Mouse (Mus musculus) mature B cell (primary cell): ENCODE measurements around the gene Ppp4r1.

Source experiments
- in situ Hi-C: fragments of 300-500 bp; cut with MboI; formaldehyde crosslinking; loops from 2 replicates; pipeline ENCODE4 v1.14.3; 2019

Ppp4r1 gene

DNA sequence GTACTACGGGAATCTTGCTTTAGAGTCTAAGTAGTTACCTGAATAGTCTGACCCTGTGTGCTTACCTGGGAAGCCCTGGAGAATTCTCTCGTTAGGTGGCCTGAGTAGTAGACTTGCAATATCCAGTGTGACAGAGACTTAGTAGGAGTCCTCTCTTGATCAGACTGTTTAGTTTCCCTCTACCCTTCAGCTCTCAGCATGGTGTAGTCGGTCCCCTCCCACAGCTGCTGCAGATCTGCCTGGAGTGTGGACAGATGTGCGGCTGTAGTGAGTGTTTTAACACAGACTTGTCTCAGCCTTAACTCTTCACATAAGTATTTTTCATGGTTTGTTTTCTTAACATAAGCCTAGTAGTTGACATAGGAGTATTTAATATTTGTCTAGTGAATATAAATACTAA lies 19.7 kb downstream of the Ppp4r1 start:
- in situ Hi-C loops = no loop called here

DNA sequence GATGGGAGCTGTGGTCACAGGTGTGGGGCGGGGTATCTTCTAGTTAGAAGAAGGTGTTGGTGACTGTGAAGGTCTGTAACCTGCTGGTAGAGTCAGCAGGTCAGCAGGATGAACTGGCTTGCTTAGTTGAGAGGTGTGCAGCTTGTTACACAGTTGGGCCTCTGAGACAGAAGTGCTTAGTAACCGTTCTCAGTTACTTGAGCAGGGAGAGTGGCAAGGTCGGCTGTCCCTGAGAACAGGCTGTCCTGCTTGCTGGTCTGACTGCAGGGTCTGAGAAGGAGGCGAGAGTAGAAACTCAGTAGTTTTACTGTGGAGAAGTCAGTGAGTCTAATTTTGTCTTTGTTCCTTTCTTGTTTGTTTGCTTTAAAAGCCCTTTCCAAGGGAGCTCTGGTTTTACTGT lies 23.6 kb downstream of the Ppp4r1 start:
- in situ Hi-C loops = no loop called here

DNA sequence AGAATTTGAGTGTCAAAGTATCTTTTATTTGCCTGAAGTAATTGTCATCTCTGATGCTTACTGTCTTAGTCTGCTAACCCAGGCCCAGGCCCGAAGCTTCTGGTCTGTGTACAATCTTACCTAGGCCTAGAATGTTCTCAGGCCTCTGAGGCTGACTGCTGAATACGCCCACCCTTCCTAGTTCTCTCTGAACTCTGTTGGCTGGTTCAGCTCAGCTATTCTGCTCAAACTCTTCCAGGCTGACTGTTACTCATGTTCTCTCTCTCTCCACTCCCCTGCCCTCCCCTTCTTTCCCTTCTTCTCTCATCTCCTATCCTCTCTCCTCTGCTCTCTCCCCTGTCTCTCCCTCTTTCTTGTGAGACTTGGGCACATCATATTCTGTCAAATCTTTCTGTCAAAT lies 24.0 kb downstream of the Ppp4r1 start:
- in situ Hi-C loops = no loop called here

DNA sequence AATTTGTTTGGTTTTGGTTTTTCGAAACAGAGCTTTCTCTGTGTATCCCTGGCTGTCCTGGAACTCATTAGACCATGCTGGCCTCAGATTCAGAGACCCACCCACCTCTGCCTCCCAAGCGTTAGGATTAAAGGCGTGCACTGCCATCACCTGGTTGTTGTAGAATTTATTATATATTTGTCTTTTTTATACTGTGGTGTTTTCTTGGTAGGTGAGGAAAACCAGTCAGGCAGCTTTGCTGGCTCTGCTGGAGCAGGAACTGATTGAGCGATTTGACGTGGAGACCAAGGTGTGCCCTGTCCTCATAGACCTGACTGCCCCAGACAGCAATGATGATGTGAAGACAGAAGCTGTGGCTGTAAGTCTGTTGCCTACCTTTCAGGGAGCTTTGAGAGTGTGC lies 28.7 kb downstream of the Ppp4r1 start:
- in situ Hi-C loops = no loop called here

DNA sequence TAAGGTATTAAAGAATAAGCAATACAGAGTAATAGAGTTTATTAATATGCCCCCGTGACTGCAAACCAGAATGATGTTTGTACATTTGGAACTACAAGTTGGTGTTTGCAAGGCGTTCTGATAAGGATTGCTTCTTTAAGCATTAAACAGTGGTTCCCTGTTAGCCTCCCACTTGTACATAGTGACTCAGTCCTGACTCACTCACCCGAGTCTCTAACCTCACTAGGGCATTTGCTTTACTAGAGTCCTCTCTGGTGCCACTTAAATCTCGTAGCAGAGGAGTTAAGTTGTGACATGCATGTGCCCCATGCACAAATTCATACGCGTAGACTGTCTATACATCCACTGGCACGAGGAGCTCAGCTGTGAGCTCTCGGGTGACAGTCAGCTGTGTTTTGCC lies 31.4 kb downstream of the Ppp4r1 start:
- in situ Hi-C loops = no loop called here

DNA sequence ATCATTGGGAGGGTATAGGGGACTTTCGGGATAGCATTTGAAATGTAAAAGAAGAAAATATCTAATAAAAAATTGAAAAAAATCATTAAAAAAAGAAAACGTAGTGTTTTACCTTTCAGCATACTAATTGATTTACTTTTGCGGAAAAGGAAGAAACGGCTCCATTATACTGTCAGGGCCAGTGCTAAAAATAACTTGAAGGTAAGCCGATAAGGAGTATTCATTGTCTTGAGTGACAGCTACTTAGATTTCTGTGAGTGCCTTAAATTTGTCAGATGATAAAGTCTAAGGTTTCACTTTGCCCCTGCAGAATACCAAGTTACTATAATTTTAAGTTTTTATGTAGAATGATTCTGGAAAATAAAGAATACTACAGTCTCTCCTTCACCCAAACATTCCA lies 37.8 kb downstream of the Ppp4r1 start:
- in situ Hi-C loops = no loop called here

DNA sequence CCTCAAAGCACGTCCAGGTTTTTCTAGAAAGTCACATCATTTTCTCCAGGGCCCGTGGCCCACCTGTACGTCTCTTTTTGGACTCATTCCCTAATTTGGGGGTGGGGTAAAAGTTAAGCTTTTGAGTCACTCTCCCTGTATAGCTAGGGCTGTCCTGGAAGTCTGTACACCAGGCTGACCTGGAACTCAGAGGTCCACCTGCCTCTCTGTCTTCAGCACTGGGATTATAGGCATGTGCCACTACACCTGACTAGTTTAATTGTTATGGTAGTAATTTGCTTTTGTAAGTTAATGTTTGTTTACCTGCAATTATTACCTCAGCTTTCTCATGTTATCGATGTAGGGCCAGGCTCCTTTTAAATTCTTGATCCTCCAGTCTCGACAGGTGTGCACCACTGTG lies 40.0 kb downstream of the Ppp4r1 start:
- in situ Hi-C loops = no loop called here

DNA sequence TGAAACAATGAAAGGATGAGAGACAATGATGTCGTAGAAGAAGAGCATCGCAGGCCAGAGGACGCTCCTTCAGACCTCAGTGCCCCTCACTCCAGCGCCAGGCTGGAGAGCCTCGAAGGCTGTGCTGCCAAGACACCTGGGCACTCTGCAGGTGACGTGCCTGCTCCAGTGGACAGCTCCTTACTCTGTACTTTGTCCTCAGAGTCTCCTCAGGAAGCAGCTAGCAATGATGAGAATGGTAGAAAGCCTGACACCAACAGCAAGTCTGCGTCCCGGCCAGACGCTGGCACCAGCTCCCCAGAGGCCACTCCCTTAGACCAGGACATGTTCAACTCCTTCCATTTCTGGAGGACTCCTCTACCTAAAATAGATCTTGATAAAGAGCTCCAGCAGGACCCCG lies 41.9 kb downstream of the Ppp4r1 start:
- in situ Hi-C loops = no loop called here

DNA sequence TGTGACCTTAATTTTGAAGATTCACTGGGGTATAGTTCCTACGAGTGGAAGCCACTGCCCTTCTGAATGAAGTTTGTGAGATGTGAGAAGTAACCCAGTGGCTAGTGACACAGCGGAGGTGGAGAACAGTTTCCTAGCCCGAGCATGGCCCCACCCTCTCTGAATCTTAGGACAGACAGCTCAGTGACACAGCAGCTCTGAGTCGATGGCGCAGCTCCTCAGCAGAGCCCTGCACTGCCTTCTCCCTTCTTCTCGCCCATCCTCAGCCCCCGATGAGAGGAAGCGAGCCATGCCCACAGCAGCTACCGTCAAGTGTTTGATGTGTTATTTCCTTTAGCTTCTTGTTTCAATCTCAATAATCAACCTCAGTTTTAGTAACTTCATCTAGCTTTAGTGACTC lies 43.9 kb downstream of the Ppp4r1 start:
- in situ Hi-C loops = no loop called here

DNA sequence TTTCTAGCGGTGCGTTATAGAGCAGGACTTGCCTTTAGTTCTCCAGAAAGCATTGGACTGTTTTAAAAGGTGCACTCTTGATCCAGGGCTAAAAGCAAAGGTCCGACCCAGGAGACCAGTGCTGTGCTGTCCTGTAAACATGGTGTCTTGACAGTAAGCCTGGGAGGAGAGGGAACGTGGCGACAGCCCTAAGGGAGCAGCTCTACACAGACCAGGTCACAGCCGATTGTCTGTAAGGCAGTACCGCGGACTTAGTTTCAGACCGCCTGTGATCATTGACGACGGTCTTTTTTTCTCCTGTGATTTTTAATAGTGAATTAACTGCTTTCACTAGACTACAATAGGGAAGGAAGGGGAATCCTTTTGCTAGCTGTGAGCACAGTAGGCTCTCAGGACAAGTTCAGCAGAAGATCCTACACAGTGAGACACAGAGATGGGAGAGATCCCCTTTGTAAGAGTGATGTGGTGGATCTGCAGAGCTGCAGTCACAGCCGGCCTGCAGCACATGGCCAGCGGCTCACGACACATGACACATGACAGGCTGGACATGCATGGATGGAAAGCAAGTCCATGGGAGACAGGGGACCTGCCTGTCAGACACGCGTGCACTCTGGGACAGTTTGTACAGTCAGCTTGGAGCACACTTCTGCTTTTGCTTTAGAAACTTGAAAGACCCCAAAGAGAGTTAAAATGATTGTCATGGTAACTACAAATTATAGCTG lies 44.9 kb downstream of the Ppp4r1 start:
- in situ Hi-C loops = no loop called here

DNA sequence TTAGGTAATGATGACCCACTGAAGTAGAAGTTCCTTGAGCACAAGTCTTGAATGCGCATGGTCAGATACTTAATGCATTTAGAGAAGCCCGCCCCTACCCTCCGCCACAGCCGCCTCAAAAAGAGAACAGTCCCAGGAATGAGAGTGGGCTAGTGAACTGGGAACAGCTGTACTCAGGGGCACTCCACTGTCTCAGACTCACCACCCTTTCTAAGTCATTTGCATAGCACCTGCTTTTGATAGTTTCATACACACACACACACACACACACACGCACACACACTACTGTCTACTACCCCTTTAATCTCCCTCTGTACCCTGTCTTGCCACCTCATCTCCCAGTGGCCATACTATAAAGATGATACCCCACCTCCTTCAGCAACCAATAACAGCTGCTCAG lies 45.5 kb downstream of the Ppp4r1 start:
- in situ Hi-C loops = no loop called here

DNA sequence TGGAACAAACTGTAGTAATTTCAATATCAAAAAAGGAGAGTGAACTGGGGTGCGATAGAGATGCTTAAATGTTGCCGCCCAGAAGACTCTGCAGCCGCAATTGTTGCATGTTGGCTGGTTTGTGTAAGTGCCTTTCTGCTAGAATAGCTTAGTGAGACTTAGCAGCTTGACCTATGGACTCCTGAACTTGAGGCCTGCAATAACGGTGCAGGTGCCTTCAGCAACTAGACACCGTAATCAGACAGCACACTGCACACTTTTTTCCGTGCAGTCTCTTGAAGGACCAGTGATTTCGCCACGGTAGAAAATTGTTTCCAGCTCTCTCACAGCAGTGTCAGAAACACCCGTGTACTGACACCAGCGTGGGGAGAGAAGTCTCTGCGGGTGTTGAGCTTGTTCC lies 46.6 kb downstream of the Ppp4r1 start:
- in situ Hi-C loops = no loop called here

DNA sequence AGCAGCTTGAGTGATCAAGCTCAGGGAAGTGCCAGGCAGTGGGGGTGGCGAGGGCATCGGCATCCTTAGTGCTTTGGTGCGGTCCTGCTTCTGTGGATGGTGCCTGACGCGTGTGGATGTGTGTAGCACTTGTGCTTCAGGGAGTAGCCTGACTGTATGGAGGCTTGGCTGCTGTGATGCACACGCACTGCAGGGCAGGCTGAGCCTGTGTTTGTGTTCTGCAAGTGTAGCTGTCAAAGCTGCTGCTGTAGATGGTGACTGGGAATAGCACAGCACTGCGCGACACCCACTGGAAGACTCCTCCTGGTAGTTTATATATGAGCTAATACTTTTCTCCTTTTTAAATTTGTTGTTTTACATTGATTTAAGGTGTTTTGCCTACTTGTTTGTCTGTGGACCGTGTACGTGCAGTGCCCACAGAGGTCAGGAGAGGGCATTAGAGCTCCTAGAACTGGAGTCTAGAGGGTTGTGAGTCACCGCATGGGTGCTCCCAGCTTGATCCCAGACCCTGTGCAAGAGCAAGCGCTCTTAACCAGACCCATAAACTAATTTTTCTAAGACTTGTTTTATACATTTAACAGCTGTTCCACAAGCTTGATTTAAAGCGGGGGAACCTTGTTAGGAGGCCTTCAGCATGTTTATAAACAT lies 48.0 kb downstream of the Ppp4r1 start:
- in situ Hi-C loops = no loop called here

DNA sequence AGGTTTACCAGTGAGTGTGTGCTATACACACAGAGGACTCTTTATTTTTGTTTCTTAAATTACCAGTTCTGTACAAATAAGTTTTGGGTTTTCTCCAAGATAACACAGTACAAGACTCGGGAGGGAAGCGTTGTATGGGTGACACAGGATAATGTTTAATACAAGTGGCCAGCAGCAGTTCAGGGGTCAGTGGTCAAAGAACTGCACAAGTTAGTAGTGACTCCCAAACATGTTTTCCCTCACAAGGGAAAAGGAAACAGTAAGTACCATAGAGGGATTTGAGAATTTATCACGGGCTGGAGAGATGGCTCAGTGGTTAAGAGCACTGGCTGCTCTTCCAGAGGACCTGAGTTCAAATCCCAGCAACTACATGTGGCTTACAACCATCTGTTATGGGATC lies 51.5 kb downstream of the Ppp4r1 start:
- in situ Hi-C loops = no loop called here

DNA sequence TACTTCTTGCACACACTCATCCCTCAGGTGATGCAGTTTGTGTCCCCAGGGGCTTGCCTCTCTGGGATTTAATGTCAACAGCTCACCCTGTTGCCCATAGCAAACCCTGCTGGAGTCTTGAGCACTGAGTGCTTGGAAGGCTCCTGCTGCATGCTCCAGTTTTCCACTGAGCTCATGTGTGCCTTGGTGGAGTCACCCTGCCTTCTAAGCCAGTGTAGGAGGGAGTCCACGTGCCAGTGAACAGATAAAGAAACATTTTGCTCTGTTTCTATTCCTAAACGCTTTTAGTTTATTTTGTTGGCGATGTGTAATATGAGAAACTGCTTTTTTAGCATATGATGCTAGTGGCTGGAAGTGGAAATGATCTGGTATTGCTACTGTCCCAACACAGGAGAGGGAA lies 54.4 kb downstream of the Ppp4r1 start:
- in situ Hi-C loops = no loop called here

DNA sequence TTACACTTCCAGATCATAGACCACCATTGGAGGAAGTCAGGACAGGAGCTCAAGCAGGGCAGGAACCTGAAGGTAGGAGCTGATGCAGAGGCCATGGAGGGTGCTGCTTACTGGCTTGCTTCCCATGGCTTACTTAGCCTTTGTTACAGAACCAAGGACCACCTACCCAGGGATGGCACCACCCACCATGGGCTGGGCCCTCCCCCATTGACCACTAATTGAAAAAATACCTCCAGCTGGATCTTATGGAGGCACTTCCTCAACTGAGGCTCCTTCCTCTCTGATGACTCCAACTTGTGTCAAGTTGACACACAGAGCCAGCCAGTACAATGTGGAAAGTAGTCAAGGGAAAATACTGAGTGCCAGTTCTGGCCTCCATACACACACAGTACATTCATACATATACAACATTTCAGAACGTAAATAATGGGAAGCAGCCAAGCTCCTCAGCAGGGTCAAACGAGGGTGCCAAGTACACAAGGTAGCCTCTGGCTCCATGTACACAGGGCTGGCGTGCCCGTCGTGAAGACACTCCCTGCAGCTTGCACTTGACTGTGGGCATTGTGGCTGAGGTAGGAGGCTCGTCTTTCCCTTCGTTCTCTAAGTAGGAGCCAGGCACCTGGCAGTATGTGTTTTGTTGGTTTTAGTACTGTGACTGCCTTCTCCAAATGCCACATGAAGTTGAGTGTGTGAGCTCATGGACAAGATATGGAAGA lies 57.3 kb downstream of the Ppp4r1 start:
- in situ Hi-C loops = no loop called here

DNA sequence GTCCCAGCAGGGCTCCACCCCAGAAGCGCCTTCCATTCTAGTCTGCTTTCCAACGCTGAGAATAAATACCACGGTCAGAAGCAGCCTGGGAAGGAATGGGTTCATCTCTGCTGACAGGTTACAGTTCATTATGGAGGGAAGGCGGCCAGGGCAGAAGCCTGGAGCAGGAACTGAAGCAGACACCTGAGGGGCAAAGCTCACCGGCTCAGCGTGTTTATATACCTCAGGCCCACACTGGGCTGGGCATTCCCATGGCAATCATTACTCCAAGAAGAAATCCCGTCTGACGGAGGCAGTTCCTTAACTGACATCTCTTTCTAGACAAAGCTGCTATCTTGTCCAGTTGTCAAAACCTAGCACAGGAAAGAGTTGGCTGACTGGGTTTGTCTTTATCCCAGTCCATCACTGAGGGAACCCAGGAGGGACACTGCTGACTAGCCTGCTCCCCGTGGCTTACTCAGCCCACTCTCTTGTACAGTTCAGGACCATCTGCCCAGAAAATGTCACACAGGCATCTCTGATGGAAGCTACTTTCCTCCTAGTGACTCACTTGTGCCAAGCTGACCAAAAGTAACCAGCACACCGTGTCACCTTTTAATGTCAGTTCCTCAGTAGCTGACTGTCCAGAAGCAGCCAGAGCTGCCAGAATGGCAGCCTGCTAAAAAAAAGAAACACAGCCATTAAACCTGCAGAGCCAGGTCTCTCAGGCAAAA lies 60.5 kb downstream of the Ppp4r1 start:
- in situ Hi-C loops = no loop called here

DNA sequence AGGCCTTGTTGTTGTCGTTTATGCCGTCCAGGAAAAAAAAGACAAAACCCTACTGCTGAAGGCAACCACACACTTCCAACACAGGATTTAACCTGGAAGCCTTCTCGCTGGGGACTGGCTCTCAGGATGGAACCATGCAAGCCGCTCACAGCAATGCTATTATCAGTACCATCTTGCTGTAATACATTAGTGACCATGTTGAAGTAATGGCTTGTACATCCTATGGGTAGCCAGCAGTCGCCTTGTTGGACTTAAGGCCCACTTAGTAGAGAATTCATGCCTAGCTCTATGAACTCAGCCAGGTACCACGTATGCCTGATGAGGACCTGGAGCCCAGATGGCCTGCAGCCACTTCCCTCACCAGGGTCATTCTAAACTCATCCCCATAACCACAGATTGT lies 63.0 kb downstream of the Ppp4r1 start:
- in situ Hi-C loops = no loop called here

DNA sequence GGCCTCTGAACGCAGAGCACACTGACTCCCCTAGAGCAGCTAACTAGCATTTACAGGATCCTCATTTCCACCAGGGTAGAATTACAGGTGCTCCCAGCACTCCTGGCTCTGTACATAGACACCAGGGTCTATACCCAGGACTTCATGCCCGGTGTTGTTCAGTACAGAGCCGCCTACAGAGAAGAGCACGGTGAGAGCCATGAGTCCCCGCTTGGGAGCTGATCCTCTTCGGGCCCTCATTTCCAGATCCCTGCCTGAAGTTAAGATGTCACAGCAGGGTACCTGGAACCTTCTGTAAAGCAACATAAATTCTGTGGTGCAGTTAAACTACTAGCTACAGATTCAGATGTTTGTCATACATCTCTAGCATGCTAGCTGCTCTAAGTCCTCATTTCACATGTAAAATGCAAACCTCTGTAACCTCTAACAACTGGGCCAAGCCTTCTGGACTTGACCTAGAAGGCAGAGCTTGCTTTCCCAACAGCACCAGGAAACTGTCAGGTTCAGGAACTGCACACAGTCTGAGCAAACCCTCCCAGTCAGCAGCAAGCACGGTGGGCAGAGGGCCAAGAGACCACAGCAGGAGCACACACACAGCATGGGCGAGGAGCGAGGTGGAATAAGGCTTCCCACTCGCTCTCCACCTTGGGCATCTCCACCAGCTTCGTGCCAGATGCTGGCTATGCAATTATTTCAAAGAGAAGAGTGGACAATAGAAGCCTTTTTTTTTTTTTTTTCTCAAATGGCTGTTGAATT lies 65.5 kb downstream of the Ppp4r1 start:
- in situ Hi-C loops = no loop called here

DNA sequence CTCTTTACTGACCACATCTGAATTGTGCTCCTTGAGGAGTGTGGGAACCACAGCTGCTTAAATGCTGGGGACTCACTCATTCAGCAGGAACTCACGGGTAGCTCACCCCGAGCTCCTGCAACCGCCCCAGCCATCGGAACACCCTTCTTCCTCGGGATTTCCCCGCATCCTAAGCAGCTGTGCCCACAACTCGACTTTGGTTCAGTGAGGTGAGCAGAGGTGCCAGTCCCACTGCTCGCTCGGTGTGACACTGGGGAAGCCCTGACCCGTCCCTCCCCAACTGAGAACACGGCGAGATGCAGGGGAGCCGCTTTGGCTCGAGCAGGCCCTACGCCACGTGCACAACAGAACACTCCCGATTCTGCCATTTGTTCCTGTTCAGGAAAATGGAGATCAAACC lies 68.1 kb downstream of the Ppp4r1 start:
- in situ Hi-C loops = no loop called here

DNA sequence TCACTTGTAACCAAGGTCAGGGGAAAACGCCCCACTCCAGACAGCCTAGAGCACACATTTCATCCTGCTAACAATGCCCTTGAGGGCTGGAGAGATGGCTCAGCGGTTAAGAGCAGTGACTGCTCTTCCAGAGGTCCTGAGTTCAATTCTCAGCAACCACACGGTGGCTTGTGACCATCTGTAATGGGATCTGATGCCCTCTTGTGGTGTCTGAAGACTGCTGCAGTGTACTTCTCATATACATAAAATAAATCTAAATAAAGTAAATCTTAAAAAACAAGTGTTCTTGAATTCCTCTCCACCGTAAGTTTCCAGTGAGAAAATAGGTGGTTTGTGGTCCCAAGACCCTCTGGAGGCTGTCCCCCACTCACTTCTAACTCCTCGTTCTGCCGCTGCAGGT lies 69.4 kb downstream of the Ppp4r1 start:
- in situ Hi-C loops = no loop called here

DNA sequence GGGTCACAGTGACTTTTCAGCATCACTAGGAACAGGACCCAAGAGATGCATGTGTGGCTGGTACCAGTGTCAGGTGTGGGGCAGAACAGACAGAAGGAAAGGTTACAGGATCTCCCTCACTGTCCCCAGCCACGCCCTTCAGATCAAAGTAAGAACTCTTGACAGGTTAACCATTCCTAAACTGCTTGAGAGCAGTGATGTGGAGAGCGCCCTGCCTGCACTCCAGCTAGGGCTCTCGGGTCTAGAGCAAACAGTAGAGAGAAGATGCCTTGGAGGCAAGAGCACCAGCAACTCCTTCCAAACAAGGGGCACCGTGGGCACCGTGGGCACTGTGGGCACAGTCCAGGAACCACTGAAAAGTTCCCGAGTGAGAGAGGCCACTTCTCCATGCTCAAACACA lies 71.0 kb downstream of the Ppp4r1 start:
- in situ Hi-C loops = no loop called here
